Mouse (Mus musculus) erythroblast, adult 5-6 weeks (primary cell): ENCODE measurements around the gene Sema3e. TPM values are rescaled to one million over a fixed set of nuclear protein-coding genes. Genes with fewer than 3 reads are reported as not detected.

Experiments
- ATAC-seq: replicated peaks from 2 replicates; pipeline ENCODE4 v1.8.0; 2016; ENCODE audit warnings: moderate number of reproducible peaks, mild to moderate bottlenecking, moderate TSS enrichment, inconsistent platforms; ENCODE audit not compliant: poor library complexity, low FRiP score, severe bottlenecking
- total RNA-seq, 2 experiments: library from RNA; stranded (forward) in 1 of 2; stranded (reverse) in 1 of 2; fragments of 150-400 nt in 1 of 2; fragments of 200-764, 138-1000 nt in 1 of 2; gene quantifications; 2 replicates each; pipeline versions ENCODE4 v1.2.3 to v1.2.4; 2015 to 2017; ENCODE audit warnings: low replicate concordance in 2 of 2

The Sema3e gene
- total RNA-seq, 2 experiments from 2014 or later: not detected

DNA sequence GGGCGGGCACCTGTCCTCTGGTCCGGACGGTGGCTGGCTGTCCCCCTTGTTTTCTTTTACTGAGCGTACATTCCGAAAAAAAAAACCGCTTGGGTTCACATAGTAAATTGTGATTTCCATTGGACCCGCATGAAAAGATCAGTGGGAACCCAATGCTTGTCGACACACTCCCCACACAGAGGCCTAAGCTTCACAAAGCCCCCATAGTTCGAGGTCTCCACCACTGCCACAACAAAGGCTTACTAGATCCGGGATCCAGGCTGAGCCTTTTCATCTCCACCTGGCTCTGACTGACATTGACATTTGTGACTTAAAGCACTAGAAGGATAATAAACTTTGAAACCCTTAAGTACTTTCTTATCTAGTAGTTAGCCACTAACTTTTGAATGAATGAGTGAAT, 155.5 kb downstream of the Sema3e start:
- ATAC-seq: no peak

DNA sequence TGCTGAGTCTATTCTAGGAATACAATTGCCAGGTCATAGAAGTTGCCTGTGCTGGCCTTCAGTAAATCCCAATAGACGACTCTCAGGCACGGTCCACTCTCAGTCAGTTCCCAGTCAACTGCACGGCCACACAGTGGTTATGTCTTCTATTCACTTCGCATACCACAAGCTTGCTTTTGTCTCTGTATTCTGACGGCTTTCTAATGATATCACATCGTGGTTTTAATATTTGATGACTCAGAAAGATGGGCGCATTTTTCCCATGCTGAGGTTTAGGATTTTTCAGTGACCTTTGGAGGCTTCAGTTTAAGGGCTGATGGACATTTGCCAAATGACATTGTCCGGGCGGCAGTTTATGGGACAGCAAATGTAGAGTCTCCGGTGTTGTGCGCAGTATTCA, 157.1 kb downstream of the Sema3e start:
- no peak for ATAC-seq

DNA sequence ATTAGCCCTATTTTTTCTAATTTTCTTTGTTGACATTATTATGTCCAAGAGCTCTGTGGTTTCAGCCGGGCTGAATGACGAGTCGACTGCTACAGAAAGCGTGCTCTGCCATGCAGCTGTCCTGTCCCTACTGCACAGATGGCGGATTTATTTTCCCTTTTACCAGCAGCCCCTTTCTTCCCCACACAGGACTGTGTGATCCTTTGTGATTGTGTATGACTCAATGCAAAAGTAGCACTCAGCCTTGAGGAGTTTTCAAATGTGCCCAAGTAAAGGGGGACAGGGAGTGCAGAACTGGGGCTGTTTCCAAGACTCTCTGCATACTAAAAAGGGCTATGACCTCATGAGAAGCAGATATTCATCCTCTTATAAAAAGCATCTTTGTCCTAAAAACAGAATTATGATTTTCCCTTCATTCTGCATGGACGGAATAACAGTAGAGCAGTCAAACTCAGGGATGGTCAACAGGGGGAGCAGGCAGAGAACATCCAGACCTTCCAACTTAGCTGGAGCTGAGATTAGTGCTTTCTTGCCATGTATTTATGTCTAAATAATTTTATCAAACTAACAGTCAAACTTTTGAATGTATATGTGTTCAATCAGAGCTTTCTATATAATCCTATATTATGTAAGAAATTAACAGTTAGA, 170.2 kb downstream of the Sema3e start:
- no peak for ATAC-seq

DNA sequence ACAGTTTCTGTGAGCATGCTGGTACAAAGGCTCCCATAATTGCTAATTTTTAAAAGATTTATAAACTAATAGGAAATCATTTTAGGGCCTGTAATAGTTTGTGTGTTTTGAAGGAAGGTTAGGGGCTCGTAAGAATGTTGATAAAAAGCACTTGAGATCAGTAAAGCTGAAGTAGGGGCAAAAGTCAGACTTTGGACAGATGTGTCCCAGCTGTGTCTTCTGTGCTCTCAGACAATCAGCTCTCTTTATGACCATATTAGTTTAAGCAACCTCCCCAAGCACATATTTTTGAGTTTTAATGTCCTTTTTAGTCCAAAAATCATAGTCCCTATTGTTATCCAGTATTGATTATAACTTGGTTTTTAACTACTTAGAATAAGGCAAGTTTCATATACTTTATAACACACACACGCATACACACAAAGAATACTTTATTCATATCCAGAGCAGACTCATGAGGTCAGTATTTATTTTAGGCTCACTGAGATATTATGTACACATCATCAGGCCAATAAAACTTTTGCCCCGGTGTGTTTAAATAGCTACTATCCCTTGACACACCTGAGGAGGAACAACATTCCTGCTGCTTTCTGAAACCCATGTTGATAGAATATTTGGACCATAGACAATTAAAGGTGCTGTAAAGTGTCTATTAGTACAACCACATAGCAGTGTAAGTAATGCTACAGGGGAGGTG, 173.4 kb downstream of the Sema3e start:
- no peak for ATAC-seq

DNA sequence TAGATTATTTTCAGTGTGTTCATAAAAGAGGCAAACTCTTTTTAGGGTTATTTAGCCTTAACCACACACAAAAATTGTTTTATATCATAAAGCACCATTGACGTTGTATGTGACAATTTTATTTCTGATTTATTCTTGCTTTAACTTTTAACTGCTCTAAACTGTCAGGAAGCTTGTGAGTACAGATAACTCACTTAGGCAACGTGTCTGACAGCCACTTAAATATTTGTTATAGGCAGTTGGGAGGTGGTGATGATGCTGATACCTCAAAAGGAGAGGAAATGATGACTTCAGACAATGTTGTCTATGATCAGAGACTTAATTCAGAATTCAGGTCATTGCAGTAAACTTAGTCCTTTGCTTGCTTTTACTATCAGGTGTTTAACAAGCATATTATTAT, 181.7 kb downstream of the Sema3e start:
- ATAC-seq: no peak

DNA sequence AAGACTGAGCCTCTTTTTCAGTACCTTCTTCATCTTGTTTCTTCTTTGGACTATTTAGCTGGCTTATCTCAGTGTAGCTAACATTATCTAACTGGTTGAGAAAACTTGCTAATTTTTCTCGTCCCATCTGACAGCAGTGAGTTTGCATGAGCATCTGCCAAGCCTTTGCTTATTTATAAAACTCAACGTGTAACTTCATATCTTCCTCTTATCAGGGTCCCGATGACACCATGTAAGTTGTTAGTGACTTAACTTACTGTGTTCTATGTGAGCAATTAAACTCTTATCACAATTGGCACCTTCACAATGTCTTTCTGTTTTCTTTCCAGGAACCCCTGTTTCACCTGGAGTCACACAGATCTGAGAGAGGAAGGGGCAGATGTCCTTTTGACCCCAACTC, 184.9 kb downstream of the Sema3e start:
- ATAC-seq: no peak

DNA sequence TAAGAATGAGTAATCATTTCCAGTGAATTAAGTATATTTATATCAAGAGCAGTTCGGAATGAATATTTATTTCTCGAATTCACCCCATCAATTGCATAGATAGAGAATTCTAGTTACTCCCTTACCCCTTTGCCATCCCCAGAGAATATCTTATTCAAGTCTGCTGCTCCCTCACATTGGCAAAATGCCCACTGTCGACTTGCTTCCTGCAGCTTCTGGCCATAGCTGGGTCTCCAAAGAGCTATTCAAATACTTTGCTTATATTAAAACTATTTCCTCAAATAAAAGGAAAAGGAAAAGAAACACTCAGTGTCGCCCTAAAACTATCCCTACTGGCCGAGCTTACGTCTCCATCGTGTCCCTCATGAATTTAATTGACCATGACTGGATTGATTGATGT, 191.1 kb downstream of the Sema3e start:
- no peak for ATAC-seq

DNA sequence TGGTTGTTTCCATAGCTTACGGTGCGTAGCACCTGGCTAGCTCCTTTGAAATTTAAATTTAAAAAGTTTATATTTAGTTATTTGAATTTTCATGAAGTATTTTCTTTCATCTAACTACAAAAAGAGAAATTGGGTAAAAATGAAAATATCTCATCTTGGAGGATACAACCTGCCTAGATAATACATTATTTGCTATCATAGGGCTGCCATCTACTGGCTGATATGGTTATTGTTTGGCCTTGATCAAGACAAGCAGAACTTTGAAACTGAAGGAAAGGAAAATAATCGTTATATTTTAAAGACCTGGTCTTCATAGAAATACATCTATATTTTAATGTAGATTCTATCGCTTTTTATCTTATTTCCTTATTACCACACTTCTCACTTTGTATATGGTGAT, 193.6 kb downstream of the Sema3e start:
- ATAC-seq: no peak

DNA sequence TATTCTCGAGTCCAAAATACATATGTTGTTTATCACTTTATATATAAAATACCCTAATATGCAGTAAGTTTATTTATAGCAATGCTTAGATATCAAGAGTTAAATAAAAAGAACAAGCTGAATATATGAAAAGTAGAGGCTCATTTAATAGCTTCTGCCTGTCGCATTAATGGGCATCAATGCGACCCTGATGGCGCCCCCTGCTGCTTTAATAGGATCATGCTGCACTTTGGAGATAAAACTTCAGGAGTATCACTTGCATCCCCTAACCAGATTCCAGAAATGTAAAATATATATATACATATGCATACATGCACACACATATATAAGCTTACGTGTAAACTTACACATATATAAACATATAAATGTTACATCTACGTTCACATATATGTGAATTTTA, 199.4 kb downstream of the Sema3e start:
- ATAC-seq: no peak

DNA sequence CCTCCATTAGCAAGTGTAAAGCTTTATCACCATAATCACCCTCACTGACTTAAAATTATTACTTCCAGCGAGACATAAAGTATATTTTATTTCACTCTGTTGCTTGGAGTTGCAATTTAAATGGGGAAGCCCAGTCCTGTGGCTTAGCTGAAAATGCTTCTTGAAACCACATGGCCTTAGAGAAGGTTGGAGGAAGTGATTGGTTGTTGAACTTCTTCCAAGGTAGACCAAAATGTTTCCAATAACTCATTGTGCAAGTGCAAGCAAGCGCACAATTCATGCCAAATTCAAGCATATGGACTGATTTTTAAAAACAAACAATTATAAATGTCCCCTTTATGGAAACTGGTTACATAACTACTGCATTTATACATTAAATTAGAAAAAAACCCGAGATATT, 206.0 kb downstream of the Sema3e start:
- ATAC-seq: no peak

DNA sequence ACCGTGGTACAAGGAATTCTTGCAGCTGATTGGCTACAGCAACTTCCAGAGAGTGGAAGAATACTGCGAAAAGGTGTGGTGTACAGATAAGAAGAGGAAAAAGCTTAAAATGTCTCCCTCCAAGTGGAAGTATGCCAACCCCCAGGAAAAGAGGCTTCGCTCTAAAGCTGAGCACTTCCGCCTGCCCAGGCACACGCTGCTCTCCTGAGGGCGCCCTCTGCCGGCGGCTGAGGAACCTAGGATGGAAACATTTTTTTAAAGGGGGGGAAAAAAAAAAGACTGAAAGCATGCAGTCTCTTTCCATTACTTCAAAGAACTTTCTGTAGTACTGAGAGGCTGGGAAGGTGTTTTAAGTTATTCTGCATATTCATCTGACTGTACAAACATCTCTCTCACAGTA, 227.5 kb downstream of the Sema3e start:
- ATAC-seq: no peak

DNA sequence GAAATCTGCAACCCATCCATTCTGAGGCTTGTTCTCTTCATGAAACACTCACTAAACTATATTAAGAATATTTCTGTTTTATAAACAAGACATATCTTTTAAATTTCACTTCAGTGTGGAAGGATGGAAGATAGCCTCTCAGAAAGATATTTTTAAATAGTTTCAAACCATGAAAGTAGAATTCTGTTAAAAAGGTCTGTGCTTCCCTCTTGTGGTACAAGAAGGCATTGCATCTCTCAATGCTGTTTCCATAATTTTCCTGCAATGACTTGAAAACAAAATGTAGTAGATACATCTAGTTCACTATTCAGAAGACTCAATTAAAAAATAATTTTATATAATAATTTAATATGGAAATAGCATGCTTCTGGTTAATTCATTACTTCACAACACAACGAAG, 228.3 kb downstream of the Sema3e start:
- no peak for ATAC-seq

DNA sequence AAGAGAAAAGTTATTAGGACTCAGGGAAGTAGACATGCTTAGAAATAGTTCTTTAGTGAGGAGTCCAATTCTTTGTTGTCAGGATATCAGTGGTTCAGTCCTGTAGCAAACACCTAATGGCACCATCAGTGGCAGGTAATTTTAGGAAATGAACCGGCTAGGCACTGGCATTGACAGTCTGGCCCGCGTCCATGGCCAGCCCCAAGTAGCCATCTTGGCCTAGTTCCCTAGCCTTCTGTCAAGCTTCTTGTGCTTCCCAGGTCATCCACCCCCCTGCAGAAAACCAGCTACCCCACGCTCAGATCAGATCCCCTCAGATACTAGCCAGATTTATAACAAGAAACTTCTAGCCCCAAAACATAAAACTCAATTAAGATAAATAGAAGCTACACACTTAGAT, 235.1 kb downstream of the Sema3e start:
- ATAC-seq: no peak

DNA sequence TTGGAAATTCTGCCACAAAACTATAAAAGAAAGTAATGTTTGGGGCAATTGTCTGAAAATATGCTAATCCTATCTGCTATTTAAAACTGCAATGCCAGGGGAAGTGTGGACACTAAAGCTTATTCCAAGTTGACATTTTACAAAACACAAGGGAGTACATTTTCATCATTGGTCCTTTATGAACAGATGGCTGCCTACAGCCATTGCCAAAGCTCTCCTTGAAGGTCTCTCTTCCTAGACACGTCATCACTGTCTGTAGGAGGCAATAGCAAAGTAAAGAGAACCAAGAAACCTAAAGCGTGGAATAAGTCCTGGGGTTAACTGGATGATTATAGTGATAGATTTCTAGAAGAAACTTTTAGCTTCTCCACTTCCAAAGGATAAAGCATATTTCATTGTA, 242.3 kb downstream of the Sema3e start:
- ATAC-seq: no peak

Other genes with a start within 250 kb of the Sema3e start
- gene Speer3, start 233.7 kb upstream of the Sema3e start, total RNA-seq (2015; ENCODE audit: low replicate concordance): not detected in 2 replicates
- gene Speer3, start 233.7 kb upstream of the Sema3e start, total RNA-seq (2017; ENCODE audit: low replicate concordance): not detected in 2 replicates